Mouse (Mus musculus) liver, embryonic 14.5 days (tissue): ENCODE measurements at regions not wholly inside any gene's neighbourhood (a gene's known extent, or its start where the extent isn't known, plus 50 kb on each side); places are given as distances from the start of the nearest gene placed in this dataset.

ENCODE experiments used
- ATAC-seq: fragments of 200-750 bp; cut with Nextera tagmentation; 2 replicates; pipeline ENCODE4 v1.8.0; 2017; ENCODE audit warnings: moderate number of reproducible peaks, mild to moderate bottlenecking, moderate library complexity; ENCODE audit not compliant: insufficient read depth
- DNase-seq, 3 experiments: peaks; one replicate each; pipeline ENCODE4 v3.0.0-alpha.2; 2012 to 2013; ENCODE audit warnings: low read depth in 3 of 3, low spot score in 3 of 3
- H3K27ac ChIP-seq: fragments of 300-500 bp; sonication (generic); 2 replicates; pipeline ENCODE4 v1.5.1; 2014; ENCODE audit warnings: moderate library complexity, mild to moderate bottlenecking, control low read depth, inconsistent platforms
- H3K27me3 ChIP-seq: fragments of 300-500 bp; sonication (generic); 2 replicates; pipeline ENCODE4 v1.6.1; 2014; ENCODE audit warnings: mild to moderate bottlenecking, low read length, moderate library complexity; ENCODE audit not compliant: control insufficient read depth, insufficient read depth
- H3K36me3 ChIP-seq: fragments of 300-500 bp; sonication (generic); replicated peaks from 2 replicates; pipeline ENCODE4 v1.6.1; 2014; ENCODE audit warnings: low read depth; ENCODE audit not compliant: control insufficient read depth, insufficient read depth
- H3K4me1 ChIP-seq, 2 experiments: fragments of 200-500 bp in 1 of 2; fragments of 300-500 bp in 1 of 2; sonication (generic) in 1 of 2; replicated peaks; 2 replicates each; pipeline ENCODE4 v1.6.1; 2012 to 2014; ENCODE audit warnings: antibody characterized with exemption in 1 of 2, inconsistent platforms in 1 of 2, low read length in 1 of 2; ENCODE audit not compliant: control insufficient read depth in 2 of 2, insufficient read depth in 2 of 2
- H3K4me2 ChIP-seq: fragments of 300-500 bp; sonication (generic); 2 replicates; pipeline ENCODE4 v1.6.1; 2014; ENCODE audit warnings: low read depth, mild to moderate bottlenecking, control low read depth, moderate library complexity
- H3K4me3 ChIP-seq, 2 experiments: fragments of 200-500 bp in 1 of 2; fragments of 300-500 bp in 1 of 2; sonication (generic) in 1 of 2; 2 replicates each; pipeline ENCODE4 v1.5.1; 2012 to 2014; ENCODE audit warnings: low read depth in 2 of 2, low read length in 2 of 2, mild to moderate bottlenecking in 2 of 2, control low read depth in 1 of 2, inconsistent platforms in 1 of 2, moderate library complexity in 1 of 2; ENCODE audit not compliant: insufficient read depth in 1 of 2
- H3K9ac ChIP-seq: fragments of 300-500 bp; sonication (generic); replicated peaks from 2 replicates; pipeline ENCODE4 v1.6.1; 2014; ENCODE audit warnings: mild to moderate bottlenecking, control low read depth, moderate library complexity
- H3K9me3 ChIP-seq: fragments of 300-500 bp; sonication (generic); 2 replicates; pipeline ENCODE4 v1.6.1; 2016; ENCODE audit warnings: low read length, mixed read lengths; ENCODE audit not compliant: control insufficient read depth
- CTCF ChIP-seq: IDR thresholded peaks from 2 replicates; pipeline ENCODE4 v1.5.1; 2016; ENCODE audit warnings: antibody characterized with exemption, low read depth, control low read depth
- EP300 ChIP-seq: IDR thresholded peaks from 2 replicates; pipeline ENCODE4 v1.6.1; 2016; ENCODE audit warnings: antibody characterized with exemption, low read depth
- WGBS: fragments of 180-500 bp; shearing (Covaris S2); extraction: QIAGEN DNeasy Blood & Tissue Kit; methylation state at CpG from one replicate; pipeline ENCODE4 v1.1.7; 2014; ENCODE audit not compliant: insufficient replicate concordance; 5-methylcytosine and 5-hydroxymethylcytosine counted together

- no peak overlapping the region for H3K27ac ChIP-seq
- H3K27me3 ChIP-seq, result no peaks in the 10 kb centered on the region
- TF ChIP-seq CTCF, result no peak
- no peaks in the 10 kb centered on the region for H3K9me3 ChIP-seq
- no peak overlapping the region for H3K9ac ChIP-seq
- no peaks in the 10 kb centered on the region for H3K4me1 ChIP-seq
- ATAC-seq (no peak), DNase-seq (no peak)
- no peaks in the 10 kb centered on the region for H3K36me3 ChIP-seq
- H3K4me3 ChIP-seq, result no peak overlapping the region
- WGBS, result 52% methylated on average over 3 of the region's 3 CpGs
- no peak overlapping the region for H3K4me2 ChIP-seq
Measured at GRCm38 (mm10) chr15:7554433-7554832, 156.2 kb upstream of the Egflam start.

GRCm38 (mm10) chr15:7563279-7563678, 165.1 kb upstream of the Egflam start:
- no peak for ATAC-seq
- Histone ChIP-seq H3K9me3 (no peaks in the 10 kb centered on the region), H3K36me3 (no peaks in the 10 kb centered on the region), H3K27ac (no peak overlapping the region), H3K4me1 (no peaks in the 10 kb centered on the region), H3K9ac (no peak overlapping the region), H3K27me3 (no peaks in the 10 kb centered on the region), H3K4me2 (no peak overlapping the region), H3K4me3 (no peak overlapping the region)
- TF ChIP-seq CTCF (no peak), EP300 (no peak)
- DNase-seq, result no peak
- 77% methylated on average over 4 of the region's 4 CpGs for WGBS

GRCm38 (mm10) chr15:7563726-7564125, 165.5 kb upstream of the Egflam start:
- no peak overlapping the region for H3K27ac ChIP-seq
- no peak for ATAC-seq

GRCm38 (mm10) chr15:7572221-7572620, 174.0 kb upstream of the Egflam start:
- Histone ChIP-seq H3K9me3 (no peaks in the 10 kb centered on the region), H3K27me3 (no peaks in the 10 kb centered on the region), H3K9ac (no peak overlapping the region), H3K27ac (no peak overlapping the region), H3K4me2 (no peak overlapping the region), H3K36me3 (no peaks in the 10 kb centered on the region), H3K4me1 (no peaks in the 10 kb centered on the region), H3K4me3 (no peak overlapping the region)
- ATAC-seq (no peak), DNase-seq (no peak)
- TF ChIP-seq EP300, result no peak
- no peak for TF ChIP-seq CTCF
- WGBS, result 56% methylated on average over 1 of the region's 1 CpGs

More at GRCm38 (mm10) chr15:7563726-7564125, 165.5 kb upstream of the Egflam start:
- TF ChIP-seq EP300 (no peak), CTCF (no peak)
- Histone ChIP-seq H3K9me3 (no peaks in the 10 kb centered on the region), H3K27me3 (no peaks in the 10 kb centered on the region), H3K36me3 (no peaks in the 10 kb centered on the region), H3K4me1 (no peaks in the 10 kb centered on the region), H3K4me2 (no peak overlapping the region), H3K9ac (no peak overlapping the region), H3K4me3 (no peak overlapping the region)
- DNase-seq, result no peak
- 62% methylated on average over 9 of the region's 9 CpGs for WGBS

- Histone ChIP-seq H3K27me3 (no peaks in the 10 kb centered on the region), H3K27ac (no peak overlapping the region), H3K4me1 (no peaks in the 10 kb centered on the region), H3K9me3 (no peaks in the 10 kb centered on the region), H3K9ac (no peak overlapping the region), H3K36me3 (no peaks in the 10 kb centered on the region), H3K4me3 (no peak overlapping the region), H3K4me2 (no peak overlapping the region)
- ATAC-seq (no peak), DNase-seq (no peak)
- TF ChIP-seq EP300 (no peak), CTCF (no peak)
- 70% methylated on average over 3 of the region's 3 CpGs for WGBS
Measured at GRCm38 (mm10) chr15:7574264-7574663, 176.1 kb upstream of the Egflam start.
